Comparison of ENCODE assay signal across 11 mouse cellular contexts in genomic region chr13:113464190-113465064, GRCm38 (mm10).
DNase-seq lines count a peak whose midpoint lies in the region.
"Had no signal": no experiment of that assay in that cellular context is flagged by ENCODE, and none has a peak within 500 bp of the region (broad histone marks: within the 10 kb centered on the region; RNA-seq: fewer than 3 reads in every experiment).

No protein-coding gene starts in this region.

- DNase-seq in cerebellum, postnatal 14 days, result peak; percentile 41 to 44
- no peak for DNase-seq in cerebellum, postnatal 36 days
- peak; percentile 17 for DNase-seq in right cerebral cortex, postnatal 25 days
- DNase-seq in right cerebral cortex, postnatal 14 days, result no peak
- peak; percentile 56 for DNase-seq in mesoderm, embryonic 11.5 days (ENCODE audit: low read depth, low spot score)
- DNase-seq in thymus, postnatal 36 days, result no peak
- DNase-seq in lung, postnatal 36 days, result no peak
- DNase-seq in kidney, adult 9 months, result no peak
- DNase-seq: gastrocnemius, adult 2 months; kidney, postnatal 36 days; liver had no signal

Comparison
In these comparisons a context has a peak if more than half of its experiments do, and no peak if none do; other contexts are left out.
1. DNase-seq: peak in cerebellum, postnatal 14 days (2 of 2), right cerebral cortex, postnatal 25 days (single experiment) and mesoderm, embryonic 11.5 days (single experiment); none in cerebellum, postnatal 36 days (0 of 2), right cerebral cortex, postnatal 14 days (single experiment), thymus, postnatal 36 days (0 of 2), lung, postnatal 36 days (single experiment) and kidney, adult 9 months (single experiment).